Mouse (Mus musculus) left cerebral cortex, adult 11 months (tissue): ENCODE results near the gene 1700020L24Rik.

ENCODE experiments used
- DNase-seq: peaks from one replicate; pipeline ENCODE4 v3.0.0; 2022; ENCODE audit warnings: low spot score

Gene 1700020L24Rik

DNA sequence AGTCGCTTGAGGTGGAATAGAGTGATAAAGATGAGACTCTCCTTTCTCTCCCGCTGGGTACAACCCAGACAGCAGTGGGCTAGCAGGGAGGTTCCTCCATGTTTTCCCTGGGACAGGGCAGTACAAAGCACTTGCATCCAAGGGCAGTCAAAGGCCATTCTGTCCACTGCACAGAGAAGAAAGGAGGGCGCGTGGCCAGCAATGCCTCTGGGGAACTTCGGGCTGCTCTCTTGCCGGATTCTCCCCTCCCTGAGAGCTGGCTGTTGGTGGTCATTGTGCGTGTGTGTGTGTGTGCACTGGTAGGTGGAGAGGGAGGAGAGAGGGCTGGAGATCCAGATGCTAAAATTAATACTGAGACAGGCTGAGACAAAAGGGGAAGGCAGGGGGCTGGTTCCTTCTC is 3.8 kb downstream of the 1700020L24Rik start:
- no peak for DNase-seq

DNA sequence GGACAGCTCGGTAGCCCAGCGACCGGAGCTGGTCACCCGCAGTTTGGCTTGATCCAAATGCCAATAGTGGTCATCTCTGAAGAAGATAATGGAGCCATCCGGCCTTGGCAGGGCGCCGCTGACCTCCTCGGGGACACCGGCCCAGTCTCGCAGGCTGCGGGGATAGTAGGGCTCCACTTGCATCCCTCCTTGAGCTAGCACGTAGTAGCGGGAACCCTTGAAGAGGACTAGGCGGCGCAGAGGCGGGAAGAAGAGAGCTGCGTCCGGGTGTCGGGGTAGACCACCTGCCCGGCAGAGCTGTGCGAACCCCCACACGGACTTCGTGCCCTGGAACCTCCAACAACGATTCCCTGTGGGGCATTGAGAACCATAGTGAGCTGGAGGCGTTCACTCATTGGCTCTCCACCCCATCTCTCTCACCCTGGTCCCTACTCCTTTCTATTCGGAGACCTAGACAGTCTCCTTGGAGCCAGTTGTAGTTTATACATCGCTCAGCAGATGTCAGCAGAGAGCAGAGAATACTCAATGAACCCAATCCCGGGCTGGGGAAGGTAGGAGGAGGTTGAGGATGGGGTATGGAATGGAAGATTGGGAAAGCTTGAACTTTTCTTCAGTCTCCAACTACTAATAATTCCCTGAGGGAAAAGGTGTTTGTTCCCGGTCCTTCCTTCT is 5.3 kb downstream of the 1700020L24Rik start:
- DNase-seq, result peak; percentile 75

DNA sequence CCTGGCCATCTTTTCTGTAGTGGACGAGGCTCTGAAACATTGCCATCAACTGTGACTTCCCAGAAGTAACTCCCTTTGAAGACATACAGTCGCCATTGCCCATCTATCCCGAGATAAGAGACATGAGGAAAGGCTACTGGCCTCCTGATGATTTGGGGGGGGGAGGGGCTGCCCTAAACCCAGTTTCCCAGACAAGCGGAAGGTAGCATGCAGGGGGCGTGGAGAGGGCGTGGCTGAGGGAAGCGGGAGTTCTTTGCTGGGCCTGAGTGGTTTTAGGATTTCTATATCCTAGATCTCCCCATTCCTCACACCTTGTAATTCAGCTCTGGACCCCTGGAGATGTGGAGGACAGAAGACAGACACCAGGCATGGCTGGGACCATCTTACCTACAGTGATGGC is 6.3 kb downstream of the 1700020L24Rik start:
- DNase-seq, result no peak

DNA sequence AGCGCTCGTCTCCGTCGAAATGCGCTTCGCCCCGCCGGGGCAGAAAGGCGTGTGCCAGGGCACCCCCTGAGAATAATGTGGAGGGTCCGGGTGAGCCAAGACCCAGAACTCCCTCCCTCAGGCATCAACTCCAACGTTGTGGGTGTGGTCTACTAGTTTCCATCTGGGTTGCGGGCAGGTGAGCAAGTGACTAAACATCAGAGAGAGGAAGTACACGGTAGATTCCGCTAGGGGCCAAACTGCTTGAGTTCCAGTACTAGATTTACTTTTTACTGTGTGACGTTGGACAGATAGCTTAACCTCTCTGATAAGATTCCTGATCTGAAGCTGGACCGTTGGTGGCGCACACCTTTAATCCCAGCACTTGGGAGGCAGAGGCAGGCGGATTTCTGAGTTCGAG is 7.5 kb downstream of the 1700020L24Rik start:
- DNase-seq, result no peak

DNA sequence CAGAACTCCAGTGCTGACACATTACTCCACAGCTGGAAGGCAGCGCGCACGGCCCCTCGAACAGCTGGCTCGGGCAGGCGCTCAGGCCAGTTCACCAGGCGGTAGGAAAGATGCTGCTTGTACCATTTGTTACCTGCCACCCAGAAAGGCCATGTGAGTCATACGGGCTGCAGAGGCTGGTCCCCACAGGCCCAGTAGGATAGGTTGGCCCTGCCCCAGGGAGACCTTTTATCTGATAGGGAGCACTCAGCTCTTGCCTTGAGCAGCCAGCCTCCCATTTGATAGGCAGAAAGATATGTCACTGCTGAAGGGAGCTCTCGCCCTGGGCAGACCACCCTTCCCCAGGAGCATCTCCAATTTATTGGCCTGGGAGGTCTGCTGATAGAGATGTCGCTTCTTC is 10.1 kb downstream of the 1700020L24Rik start:
- no peak for DNase-seq

DNA sequence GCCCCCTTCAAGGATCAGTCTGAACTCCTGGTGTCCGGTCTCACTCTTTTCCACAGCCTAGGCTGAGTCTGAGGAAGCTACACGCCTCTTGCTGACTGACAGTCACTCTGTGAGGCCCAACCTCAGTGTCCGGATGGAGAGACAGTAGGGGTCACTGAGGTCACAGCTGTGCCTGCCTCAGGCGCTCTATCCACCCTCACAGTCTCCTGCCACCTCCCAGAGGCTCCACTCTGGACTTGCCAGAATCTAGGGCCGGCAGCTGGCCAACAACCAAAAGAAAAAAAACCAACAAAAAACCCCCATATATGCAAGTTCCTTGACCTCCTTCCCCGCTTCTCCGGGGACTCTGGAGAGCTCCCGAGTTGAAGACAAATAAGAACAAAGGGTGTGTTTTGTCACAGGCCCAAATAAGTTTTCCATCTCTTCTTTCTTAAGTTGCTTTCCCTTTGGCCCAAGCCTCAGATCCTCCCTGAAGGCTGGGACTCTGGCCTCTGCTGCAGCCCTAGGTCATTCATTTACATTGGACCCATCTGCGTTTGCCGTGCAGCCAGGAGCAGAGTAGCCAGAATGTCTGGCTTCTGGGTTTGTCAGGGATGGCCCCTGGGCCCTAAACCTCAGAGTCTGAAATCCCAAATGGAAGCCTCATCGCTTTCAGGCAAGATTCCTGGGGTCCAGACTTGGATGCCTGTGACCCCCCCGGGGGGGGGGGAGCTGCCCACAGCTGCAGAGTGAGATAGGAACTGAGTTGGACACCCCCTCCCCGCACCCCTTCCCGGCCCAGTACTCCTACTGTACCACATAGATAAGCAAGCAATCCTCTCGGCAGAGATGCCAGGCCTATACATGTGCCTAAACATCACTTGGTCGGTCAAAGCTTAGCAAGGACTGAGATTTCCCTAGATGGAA is 10.8 kb downstream of the 1700020L24Rik start:
- DNase-seq, result no peak

DNA sequence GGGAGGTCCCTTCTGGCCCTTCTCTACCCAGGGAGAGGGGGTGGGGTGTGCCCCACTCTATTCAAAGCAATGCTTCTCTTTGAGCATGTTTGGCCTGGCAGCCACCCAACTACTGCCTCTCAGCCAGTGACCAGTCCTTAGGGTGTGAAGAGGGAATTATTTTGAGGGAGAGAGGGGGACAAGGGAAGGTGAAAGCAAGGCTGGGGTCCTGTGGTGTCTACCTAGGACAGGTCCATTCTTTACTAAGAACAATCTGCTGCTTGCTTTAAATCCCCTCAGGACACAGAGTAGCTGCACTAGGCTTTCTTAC is 11.4 kb downstream of the 1700020L24Rik start:
- DNase-seq, result no peak

DNA sequence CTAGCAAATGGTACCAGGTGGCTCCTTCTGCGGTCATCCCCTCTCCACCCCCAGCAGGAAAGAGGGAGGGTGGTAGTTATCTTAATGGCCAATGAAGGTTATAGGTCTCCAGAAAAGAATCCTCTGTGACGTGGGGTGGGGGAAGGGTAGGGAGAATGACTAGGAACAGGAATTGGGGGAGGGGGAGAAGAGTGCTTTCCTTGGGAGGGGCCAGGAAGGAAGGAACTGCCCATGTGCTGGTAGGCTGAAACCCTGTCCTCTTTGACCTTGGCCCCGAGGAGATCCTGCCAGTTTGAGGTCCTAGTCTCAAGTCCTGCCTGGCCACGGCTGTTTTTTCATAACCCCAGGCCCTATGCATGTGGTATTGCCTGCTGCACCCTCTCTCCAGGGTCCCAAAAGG is 11.8 kb downstream of the 1700020L24Rik start:
- no peak for DNase-seq

DNA sequence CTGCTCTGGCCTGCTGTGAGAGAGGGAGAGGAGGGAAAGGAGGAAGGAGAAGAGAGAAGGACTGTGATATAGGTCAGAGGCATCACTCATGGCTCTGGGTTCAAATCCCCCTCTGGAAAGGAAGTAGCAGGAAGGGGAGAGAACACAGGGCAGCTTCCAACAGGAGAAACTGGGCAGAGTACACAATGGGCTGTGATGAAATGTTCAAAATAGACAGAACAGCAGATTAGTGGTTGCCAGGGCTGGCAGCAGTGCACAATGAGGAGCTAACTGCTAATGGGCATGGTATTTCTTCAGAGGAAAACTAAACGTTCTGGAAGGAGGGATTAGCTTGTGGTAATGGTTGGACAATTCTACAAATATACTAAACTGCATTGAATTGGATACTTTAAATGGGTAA is 13.1 kb downstream of the 1700020L24Rik start:
- DNase-seq, result no peak

DNA sequence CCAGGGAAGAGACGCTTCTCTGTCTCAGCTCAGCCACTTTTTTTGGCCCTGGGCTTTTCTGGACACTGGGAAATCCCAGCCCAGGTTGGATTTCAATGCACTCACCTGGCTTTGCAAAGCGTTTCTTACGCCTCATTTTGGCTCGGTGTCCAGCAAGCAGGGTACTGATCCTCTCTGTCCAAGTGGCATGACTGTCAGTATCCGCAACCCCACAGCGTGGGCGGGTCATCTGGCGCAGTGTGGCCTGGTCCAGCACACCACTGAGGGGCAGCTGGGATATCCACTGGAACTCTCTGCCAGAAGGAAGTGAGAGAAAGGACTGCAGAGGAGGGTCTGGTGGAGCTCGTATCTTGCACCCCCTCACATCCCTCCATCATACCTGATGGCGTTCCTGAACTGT is 13.8 kb downstream of the 1700020L24Rik start:
- DNase-seq, result no peak

DNA sequence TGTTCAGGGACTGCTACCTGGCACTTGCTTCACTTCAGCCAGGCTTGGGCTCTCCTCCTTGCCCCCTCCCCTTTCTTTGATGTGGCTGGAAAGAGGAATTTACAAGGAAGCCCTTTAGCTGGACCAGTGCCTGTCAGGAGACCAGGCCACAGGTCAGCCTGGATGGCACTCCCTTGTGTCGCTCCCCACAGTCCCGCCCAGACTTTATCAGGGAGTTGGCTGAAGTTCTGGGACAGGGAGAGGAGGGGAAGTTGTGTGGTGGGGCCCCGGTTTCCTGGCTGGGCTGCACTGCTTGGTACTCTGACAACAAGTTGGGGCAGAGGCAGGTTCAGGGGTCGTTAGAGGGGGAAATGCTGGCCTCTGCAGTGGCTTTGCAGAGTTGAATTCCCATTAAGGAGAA is 17.1 kb downstream of the 1700020L24Rik start:
- no peak for DNase-seq

DNA sequence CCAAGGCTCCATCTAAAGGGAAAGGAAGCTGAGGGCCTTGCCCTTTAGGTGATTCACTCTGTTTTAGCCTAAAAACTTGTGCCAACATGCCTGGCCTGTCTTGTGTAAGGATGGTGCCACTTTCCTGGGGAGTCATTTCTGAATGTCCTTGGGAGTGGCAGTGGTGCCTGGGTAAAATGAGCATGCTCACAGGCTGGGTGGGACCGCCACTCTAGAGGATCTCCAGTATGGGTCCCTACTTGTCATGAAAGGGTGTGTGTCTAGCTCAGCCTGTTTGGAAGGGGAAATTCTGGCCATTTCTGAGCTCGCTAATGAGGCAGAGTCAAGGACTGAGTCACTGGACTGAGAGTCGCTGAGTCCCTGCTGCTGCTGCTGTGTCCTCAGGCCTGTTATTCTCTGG is 18.1 kb downstream of the 1700020L24Rik start:
- no peak for DNase-seq

DNA sequence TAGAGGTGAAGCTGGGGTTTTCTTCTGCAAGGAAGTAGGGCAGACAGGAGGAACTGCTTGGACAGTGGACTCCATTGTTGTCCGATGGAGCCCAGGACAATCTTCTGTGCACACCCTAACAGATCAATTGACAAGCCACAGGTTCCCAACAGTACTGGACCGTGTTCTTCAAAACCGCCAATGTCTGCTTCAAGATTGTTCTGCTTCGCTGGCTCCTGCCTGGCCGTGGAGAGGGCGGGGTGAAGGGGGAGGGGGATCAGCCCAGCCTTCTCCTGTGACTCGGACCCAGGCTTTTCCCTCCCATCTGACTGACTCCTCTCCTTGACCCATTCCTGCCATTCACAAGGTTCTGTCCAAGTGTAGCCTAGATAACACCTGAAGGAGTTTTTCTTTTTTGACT is 19.8 kb downstream of the 1700020L24Rik start:
- DNase-seq, result no peak

DNA sequence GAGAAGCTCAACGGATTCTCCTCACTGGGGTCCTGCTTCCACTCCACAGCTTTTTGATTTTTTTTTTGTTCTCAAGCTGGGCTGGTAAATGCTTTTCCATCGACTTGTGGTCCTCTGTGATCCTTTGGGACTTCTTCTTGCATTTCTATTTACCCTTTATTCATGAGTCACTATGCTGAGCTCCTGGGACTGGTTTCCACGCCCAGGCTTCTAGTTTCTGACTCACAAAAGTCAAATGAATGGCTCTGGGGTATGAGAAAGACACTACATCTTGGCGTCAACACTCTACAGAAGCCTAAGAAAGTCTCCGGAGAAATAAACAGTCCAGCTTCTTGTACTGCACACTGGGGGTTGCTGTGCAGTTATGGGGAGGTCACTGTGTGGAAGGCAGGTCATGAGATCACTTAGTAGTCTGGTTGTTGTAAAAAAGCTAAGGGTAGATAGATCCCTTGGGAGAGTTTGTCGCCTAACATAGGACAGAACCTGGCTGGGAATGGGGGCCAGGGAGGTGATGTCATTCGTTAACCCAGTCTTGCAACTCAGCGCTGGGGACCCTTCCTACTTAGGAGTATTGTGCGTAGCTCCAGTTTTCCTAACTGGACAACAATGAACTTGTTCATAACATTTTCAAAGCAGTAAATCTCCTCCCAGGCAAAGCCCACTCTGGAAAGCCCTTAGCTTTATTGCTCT is 20.6 kb downstream of the 1700020L24Rik start:
- no peak for DNase-seq

DNA sequence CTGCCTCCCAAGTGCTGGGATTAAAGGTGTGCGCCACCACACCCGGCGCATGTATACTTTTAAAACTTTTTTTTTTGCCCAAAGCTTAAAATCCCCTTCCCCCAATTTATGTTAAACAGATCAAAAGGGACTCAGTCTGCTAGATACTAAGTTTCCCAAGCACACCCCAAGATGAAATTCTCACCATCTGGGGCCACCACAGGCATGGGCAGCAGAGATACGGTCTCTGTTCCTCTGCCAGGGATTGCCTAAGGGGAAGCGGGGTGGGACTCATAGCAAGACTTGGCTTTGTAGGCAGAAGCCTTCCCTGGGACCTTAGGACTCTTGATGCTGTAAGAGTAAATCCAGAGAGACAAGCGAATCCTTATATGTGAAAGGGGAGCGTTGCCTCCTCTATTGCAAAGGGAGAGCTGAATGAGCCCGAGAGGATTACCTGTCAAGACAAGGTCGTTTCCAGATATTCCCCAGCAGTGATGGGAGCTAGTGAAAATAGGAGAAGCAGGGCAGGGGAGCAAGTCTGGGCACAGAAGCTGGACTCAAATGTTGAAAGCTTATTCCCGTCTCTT is 24.1 kb downstream of the 1700020L24Rik start:
- no peak for DNase-seq

DNA sequence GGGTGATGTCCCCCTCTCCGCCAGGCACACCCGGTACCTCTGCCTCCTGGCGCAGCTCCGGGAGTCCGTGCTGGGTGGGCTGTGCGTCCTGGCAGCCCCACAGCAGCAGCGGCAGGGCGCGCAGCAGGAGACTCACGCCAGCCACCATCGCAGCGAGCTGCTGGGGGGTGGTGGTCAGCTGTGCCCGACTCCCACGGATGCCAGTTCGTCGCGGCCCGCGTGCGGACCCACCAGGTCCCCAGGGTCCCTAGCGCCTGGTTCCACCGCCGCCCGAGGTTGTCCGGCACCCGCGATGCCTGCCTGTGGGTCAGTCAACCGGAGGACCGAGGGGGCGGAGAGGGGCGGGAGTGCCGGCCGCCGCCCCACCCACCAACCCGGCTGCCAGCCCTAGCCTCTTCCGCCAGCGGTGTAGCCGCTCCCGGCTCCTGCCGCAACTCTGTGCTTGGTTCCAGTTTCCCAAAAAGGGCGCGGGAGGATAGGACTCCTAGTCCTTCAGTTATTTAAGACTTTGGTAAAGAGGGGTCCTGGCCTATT is 25.3 kb downstream of the 1700020L24Rik start, which contains the start of gene Mmp28:
TSS of gene Mmp28 (minus strand) at position 361 of the 534 bp plus-strand sequence.
- no peak for DNase-seq

DNA sequence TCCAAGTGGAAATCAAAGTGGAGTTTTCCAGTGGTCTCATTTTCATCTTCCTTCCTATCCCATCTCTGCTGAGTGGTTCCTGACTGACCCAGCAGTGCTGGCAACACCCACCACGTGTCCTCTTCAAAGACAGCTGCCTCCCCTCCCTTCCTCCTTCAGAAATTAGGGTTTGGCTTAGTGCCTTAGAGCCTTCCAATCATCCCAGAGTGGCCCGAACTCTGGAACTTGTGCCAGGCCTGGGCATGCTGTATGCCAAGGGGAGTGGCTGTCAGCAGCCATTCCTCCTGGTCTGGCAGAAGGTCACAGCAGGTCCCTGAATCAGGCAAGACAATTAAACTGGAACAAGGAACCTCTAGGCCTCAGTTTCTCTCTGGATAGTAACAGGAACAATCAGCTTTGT is 28.5 kb downstream of the 1700020L24Rik start:
- no peak for DNase-seq

DNA sequence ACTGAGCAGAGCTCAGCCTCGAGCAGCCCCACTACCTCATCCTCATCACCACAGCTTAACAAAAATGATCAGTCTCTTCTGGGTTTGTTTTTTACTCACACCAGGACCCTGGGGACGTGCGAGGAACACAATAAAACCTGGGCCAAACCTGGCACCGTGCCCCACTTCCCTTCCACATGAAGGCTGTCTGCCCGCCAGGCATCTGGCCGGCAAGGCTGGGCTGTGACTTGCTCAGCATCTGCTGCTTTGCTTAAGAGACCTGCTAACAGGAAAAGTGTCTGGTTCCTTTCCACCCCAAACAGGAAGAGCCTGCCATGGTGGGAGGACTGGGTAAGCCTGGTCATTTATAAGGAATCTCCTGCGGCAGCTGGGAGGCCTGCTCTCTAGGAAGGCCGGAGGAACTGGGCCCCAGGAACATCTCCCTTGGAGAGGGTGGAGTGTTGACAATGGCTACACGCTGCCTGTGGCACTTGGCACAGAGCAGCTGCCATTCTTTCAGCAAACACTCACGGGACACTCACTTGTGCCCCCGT is 29.7 kb downstream of the 1700020L24Rik start:
- no peak for DNase-seq

DNA sequence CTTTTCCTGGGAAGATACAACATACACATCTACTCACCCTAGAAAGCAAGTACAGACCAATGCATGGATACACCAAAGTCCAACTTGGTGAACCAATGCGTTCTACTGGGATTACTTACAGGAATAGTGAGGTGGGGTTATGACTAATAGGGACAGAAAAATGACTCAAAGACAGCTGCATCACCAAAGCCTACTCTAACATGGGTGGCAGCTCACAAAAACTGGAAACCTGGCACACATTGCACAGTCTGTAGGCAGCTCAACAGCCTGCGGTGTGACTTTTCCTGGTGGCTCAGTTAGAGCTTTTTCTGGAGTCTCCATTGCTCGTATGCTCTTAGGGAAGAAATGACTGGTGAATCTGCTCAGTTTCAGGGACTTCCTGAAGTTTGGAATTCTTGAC is 31.3 kb downstream of the 1700020L24Rik start:
- DNase-seq, result no peak

DNA sequence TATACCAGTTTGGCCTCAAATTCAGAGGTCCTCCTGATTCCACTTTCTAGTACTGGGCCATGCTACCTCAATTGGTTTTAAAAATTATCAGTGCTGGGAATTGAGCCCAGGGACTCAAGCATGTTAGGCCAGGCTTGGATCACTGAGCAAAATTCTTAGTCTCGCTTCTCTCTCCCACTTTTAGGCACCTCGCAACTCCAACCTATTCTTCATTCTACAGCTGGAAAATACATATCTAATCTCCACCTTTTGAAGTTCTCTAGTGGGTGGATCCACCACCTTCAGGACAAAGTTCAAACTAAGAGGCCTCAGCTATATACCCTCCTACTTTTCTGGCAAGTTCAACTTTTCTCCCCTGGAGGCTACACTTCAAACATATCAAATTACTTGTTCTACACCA is 34.3 kb downstream of the 1700020L24Rik start:
- no peak for DNase-seq

DNA sequence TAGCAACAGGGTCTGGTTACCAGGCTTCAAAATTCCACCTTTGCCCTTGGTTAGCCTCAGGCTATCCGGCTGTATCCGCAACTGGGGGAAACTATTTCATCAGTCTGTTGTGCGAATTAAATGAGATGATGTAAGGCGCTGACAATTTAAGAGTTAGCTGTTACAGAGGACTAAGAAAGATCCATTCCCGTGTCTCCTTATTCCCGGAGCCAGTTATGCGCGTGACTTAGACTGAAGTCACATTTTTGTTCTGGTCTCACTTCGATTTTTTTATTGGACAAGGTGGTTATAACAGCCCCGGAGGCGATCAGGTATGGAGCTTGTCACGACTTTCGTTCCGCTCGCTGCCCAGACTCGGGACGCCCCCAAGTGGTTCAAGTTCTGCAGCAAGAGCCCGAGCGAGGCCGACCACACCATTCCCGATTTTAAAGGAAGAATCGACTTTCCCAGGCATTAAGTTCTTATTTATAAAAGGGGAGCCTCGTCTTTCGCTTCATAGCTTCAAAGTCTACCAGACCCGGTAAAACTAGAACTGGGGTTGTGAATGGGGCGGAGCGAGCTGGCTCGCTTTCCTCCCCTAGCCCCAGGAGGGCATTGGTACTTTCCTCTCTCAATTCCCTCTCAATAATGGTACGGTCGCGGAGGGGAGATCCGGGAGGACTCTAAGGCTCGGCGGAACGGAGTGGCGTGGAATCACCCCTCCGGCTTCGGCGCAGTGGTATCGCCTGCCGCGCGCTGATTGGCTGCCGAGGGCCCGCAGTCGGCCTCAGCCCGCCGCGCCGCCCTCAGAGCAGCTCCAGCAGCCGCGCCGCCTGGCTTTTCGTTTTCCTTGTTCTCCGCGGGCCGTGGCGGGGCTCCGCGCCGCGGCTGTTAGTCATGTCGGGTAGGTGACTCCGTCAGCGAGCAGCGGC is 35.1 kb downstream of the 1700020L24Rik start, which contains the start of gene Taf15:
TSS of gene Taf15 (plus strand) at position 763 of the 911 bp plus-strand sequence.
- DNase-seq, result peak; percentile 96
